Mouse (Mus musculus) myocyte (in vitro differentiated cells): ENCODE measurements at regions not wholly inside any gene's neighbourhood (a gene's known extent, or its start where the extent isn't known, plus 50 kb on each side); places are given as distances from the start of the nearest gene placed in this dataset.

Experiments used
- MAX ChIP-seq: IDR thresholded peaks from one replicate; pipeline ENCODE4 v1.6.1; 2011; ENCODE audit warnings: low read depth, mild to moderate bottlenecking, control low read depth
- POLR2A ChIP-seq: IDR thresholded peaks from one replicate; pipeline ENCODE4 v1.6.1; 2011; ENCODE audit warnings: low read depth, mild to moderate bottlenecking, control low read depth, moderate library complexity; ENCODE audit not compliant: insufficient read length
- POLR2AphosphoS2 ChIP-seq: IDR thresholded peaks from one replicate; pipeline ENCODE4 v1.6.1; 2011; ENCODE audit warnings: low read depth, control low read depth; ENCODE audit not compliant: insufficient read length

DNA sequence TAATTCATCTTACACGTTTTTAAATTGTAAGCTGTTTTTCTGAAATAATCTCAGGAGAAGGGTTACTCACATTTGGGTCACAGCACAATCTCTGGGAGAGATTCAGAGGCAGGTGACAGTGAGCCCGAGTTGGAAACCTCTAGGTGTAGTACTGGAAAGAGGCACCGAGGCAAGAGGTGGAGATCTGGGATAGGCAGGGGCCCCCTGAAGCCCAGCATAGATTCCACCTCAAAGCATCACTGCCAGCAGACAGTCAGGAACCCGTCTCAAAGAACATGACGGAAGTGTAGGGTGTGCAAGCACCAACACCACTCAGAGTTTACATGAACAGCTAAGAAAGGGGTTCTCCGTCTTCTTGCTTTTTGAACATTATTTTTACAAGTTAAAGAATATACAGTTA is 678.2 kb downstream of the Cypt12 start:
- no peak for TF ChIP-seq POLR2A
- TF ChIP-seq MAX: no peak
- no peak for TF ChIP-seq POLR2AphosphoS2
